Mouse (Mus musculus) liver, embryonic 18 days (tissue): Measurements from ENCODE around the gene Pnpla6. TPM values are rescaled to one million over a fixed set of nuclear protein-coding genes. Genes with fewer than 3 reads are reported as not detected.

ENCODE experiments used
- polyA plus RNA-seq: library from polyadenylated mRNA; depleted of rRNA; stranded (reverse); fragments of >200 nt; gene quantifications from 2 replicates; pipeline ENCODE4 v1.2.3, GENCODE M21; 2012; rRNA removed

Pnpla6 gene
- 9.6 and 10.9 TPM in 2 replicates for polyA plus RNA-seq

GRCm38 (mm10) chr8:3515260-3515671 lies at the start of gene Pnpla6:
Pnpla6 (plus strand) TSS chr8:3515384.

DNA sequence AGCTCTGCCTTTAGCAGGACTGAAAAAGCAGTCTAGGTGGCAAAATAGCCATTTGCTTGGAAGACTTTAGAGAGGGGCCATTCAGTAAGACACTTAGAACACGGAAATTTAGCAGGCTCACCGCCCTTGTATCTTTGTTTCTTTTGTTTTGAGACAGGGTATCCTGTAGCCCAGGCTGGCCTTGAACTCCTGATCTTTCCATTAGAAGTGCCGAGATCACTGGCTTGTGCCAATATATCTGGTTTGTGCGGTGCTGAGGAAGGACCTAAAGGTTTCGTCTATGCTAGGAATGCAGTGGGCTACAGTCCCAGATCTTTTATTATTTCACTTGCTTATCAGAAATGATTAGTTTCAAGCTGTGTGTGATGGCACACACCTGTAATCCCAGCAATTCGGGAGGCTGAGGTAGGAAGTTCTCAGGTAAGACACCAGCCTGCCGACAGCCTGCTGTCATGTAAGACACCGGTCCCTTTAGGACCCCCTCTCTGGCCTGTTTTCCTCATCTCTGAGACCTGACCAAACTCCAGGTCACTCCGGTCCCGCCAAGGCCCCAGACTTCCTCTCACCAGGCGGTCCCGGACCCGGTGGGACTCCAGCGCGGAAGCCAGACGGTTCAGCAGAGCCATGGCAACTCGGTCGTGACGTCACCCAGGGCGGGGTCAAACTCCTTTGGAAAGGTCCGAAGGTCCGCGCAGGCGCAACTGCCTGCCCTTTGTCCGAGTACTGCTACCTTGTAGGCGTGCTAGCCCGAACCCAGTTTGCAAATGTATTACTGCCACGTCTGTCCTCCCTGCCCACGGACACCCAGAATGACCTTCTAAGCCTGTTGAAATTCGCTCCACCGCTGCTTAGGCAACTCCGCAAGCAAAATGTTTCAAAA lies 47.9 kb upstream of the Pnpla6 start, which contains the start of gene Pex11g:
TSS of gene Pex11g (minus strand) at position 675 of the 880 bp plus-strand sequence.

GRCm38 (mm10) chr8:3470562-3470961 lies 44.6 kb upstream of the Pnpla6 start, which contains the start of gene Tex45:
Tex45 (plus strand) TSS chr8:3470862.

DNA sequence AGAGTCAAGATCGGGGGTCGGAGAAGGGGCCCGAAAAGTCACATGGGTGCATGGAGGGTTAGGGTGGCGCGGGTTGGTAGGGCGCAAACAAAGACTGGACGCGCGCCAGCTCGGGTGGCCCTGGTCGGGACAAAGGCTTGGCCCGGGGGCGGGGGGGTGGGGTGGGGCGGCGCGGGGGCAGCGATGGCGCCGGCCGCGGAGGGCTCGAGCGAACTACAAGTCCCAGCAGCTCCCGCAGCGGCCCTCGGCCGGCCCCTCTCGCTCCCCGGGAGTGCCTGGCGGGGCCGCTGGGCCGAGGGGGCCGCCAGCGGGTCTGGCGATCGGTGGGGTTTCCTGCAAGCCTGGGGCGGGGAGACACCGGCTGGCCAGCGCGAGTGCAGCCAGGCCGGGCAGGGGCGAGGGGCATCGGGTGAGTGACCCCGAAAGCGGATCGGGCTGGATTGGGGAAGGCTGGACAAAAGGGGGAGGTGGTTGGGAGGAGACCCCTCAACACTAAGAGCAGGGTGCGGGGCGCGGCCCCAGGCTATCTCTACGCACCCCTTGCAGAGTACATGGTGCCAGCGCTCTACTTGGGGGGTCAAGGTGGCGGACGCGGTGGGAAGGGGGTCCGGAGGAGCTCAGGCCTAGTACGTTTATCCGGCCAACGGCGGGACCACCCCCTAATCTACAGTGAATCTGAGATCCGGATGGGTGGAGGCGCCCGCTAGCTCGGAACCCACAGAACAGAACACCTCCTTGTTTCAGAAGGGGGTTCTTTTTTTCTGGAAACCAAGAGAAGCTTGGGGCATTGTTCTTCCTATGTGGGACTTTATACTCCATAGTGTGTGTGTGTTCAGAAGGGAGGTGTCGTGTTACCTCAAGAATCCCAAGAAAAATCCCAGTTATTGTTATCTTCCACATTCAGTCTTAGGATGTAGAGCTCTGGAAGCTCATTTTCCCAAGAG lies 22.0 kb upstream of the Pnpla6 start, which contains the start of gene Zfp358:
TSS of gene Zfp358 (plus strand) at position 238 of the 944 bp plus-strand sequence.

GRCm38 (mm10) chr8:3500235-3501090 lies 14.7 kb upstream of the Pnpla6 start, which contains the start of gene Mcoln1:
Mcoln1 (plus strand) TSS chr8:3500457.

GRCm38 (mm10) chr8:3567641-3568371 lies 52.6 kb downstream of the Pnpla6 start, which contains the start of gene C330021F23Rik:
C330021F23Rik (plus strand) TSS chr8:3567990.

DNA sequence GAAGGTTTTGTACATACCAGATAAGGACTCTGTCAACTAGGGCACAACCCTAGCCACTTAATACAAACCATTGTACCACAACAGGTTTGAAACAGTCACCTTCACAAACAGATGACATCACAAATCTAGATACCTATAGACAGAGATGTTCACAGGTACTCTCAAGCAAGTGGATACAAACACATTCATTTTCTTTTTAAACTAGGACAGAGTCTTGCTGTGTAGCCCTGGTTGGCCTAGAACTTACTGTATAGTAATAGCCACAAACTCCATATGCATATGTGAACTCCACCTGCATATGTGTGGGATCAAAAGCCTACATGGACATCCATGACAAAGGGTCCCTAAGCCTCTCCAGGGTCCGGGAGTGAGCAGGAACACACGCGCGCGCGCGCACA lies 71.8 kb downstream of the Pnpla6 start, which contains the start of gene Camsap3:
TSS of gene Camsap3 (plus strand) at position 301 of the 398 bp plus-strand sequence.

Other genes starting within 250 kb of the Pnpla6 start
- gene Insr, start 235.8 kb upstream of the Pnpla6 start, polyA plus RNA-seq: 9.5 and 11.7 TPM in 2 replicates
- gene A430078G23Rik, start 162.0 kb upstream of the Pnpla6 start, polyA plus RNA-seq: 0.89 and 1.3 TPM in 2 replicates
- 5.3 and 6.6 TPM in 2 replicates for gene Arhgef18, start 122.4 kb upstream of the Pnpla6 start, polyA plus RNA-seq
- 10.3 and 11.4 TPM in 2 replicates for gene Pex11g, start 47.7 kb upstream of the Pnpla6 start, polyA plus RNA-seq
- gene Tex45, start 44.5 kb upstream of the Pnpla6 start, polyA plus RNA-seq: not detected in 2 replicates
- gene Zfp358, start 22.2 kb upstream of the Pnpla6 start, polyA plus RNA-seq: 8.1 and 9.2 TPM in 2 replicates
- 33.2 and 36.6 TPM in 2 replicates for gene Mcoln1, start 14.9 kb upstream of the Pnpla6 start, polyA plus RNA-seq
- gene C330021F23Rik, start 52.6 kb downstream of the Pnpla6 start, polyA plus RNA-seq: 7.4 and 9.2 TPM in 2 replicates
- gene Camsap3, start 71.9 kb downstream of the Pnpla6 start, polyA plus RNA-seq: 7.4 and 9.1 TPM in 2 replicates
- gene Xab2, start 105.9 kb downstream of the Pnpla6 start, polyA plus RNA-seq: 20.2 and 22.1 TPM in 2 replicates
- 23.7 and 25.8 TPM in 2 replicates for gene Pet100, start 106.2 kb downstream of the Pnpla6 start, polyA plus RNA-seq
- gene Pcp2, start 110.2 kb downstream of the Pnpla6 start, polyA plus RNA-seq: not detected in 2 replicates
- gene Stxbp2, start 115.6 kb downstream of the Pnpla6 start, polyA plus RNA-seq: 78.9 and 92.8 TPM in 2 replicates
- 0.06 TPM in 1 of 2 replicates, not detected in the other for gene Retn, start 140.4 kb downstream of the Pnpla6 start, polyA plus RNA-seq
- gene Mcemp1, start 150.4 kb downstream of the Pnpla6 start, polyA plus RNA-seq: 12.0 and 17.8 TPM in 2 replicates
- gene Fcor, start 157.0 kb downstream of the Pnpla6 start, polyA plus RNA-seq: 2.7 and 5.0 TPM in 2 replicates
- 15.3 and 16.1 TPM in 2 replicates for gene Trappc5, start 160.9 kb downstream of the Pnpla6 start, polyA plus RNA-seq
- gene Fcer2a, start 178.8 kb downstream of the Pnpla6 start, polyA plus RNA-seq: 0.01 and 0.02 TPM in 2 replicates
- 19.1 and 23.2 TPM in 2 replicates for gene Clec4g, start 205.3 kb downstream of the Pnpla6 start, polyA plus RNA-seq
- gene Cd209a, start 233.6 kb downstream of the Pnpla6 start, polyA plus RNA-seq: 0.09 and 0.14 TPM in 2 replicates